Mouse (Mus musculus) stomach, postnatal 0 days (tissue): ENCODE measurements at regions not wholly inside any gene's neighbourhood (a gene's known extent, or its start where the extent isn't known, plus 50 kb on each side); places are given as distances from the start of the nearest gene placed in this dataset.
"Not testable (repeated sequence)": the region's sequence is repeated elsewhere in the genome, so short reads cannot be mapped to it uniquely, and the experiment has no call there.

Experiments
- ATAC-seq: fragments of 200-750 bp; cut with Nextera tagmentation; 2 replicates; pipeline ENCODE4 v1.8.0; 2017; ENCODE audit not compliant: low FRiP score, low TSS enrichment
- DNase-seq: peaks from one replicate; pipeline ENCODE4 v3.0.0-alpha.2; 2016; ENCODE audit warnings: low spot score
- H3K27ac ChIP-seq: fragments of 300-500 bp; sonication (generic); replicated peaks from 2 replicates; pipeline ENCODE4 v1.5.1; 2014; ENCODE audit warnings: mild to moderate bottlenecking, control low read depth
- H3K27me3 ChIP-seq: fragments of 300-500 bp; sonication (generic); 2 replicates; pipeline ENCODE4 v1.6.1; 2014; ENCODE audit warnings: low read length; ENCODE audit not compliant: control insufficient read depth, insufficient read depth
- H3K36me3 ChIP-seq: fragments of 300-500 bp; sonication (generic); 2 replicates; pipeline ENCODE4 v1.6.1; 2014; ENCODE audit warnings: low read length, mixed read lengths; ENCODE audit not compliant: control insufficient read depth, insufficient read depth
- H3K4me1 ChIP-seq: fragments of 300-500 bp; sonication (generic); replicated peaks from 2 replicates; pipeline ENCODE4 v1.6.1; 2014; ENCODE audit warnings: antibody characterized with exemption; ENCODE audit not compliant: control insufficient read depth, insufficient read depth
- H3K4me2 ChIP-seq: fragments of 300-500 bp; sonication (generic); replicated peaks from 2 replicates; pipeline ENCODE4 v1.6.1; 2014; ENCODE audit warnings: low read depth, mild to moderate bottlenecking, control low read depth, moderate library complexity
- H3K4me3 ChIP-seq: fragments of 300-500 bp; sonication (generic); 2 replicates; pipeline ENCODE4 v1.5.1; 2014; ENCODE audit warnings: low read depth, low read length, control low read depth
- H3K9ac ChIP-seq: fragments of 300-500 bp; sonication (generic); 2 replicates; pipeline ENCODE4 v1.6.1; 2014; ENCODE audit warnings: mild to moderate bottlenecking, low read length, control low read depth, mixed read lengths
- H3K9me3 ChIP-seq: fragments of 300-500 bp; sonication (generic); 2 replicates; pipeline ENCODE4 v1.6.1; 2016; ENCODE audit warnings: low read length; ENCODE audit not compliant: control insufficient read depth
- CTCF ChIP-seq: IDR thresholded peaks from 2 replicates; pipeline ENCODE4 v1.5.1; 2016; ENCODE audit warnings: antibody characterized with exemption, low read depth, mild to moderate bottlenecking, moderate library complexity
- EP300 ChIP-seq: optimal IDR thresholded peaks from 2 replicates; pipeline ENCODE3; 2016; ENCODE audit warnings: antibody characterized with exemption
- WGBS: fragments of 180-500 bp; shearing (Covaris S2); extraction: QIAGEN DNeasy Blood & Tissue Kit; methylation state at CpG from one replicate; pipeline ENCODE4 v1.1.7; 2014; 5-methylcytosine and 5-hydroxymethylcytosine counted together

DNA sequence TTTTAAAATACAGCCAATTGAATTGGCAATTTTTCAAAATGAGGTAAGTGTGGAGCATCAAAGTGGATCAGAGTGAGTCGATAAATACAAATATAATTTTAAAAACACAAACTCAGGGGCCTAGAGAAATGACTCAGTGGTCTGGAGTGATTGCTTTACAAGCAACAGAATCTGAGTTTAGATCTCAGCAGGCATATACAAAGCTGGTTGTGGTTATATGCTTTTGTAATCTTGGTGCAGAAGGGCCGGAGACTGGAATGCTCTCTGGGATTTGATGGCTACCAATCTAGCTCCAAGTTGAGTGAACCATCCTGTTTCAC lies 235.0 kb upstream of the Cdh8 start:
- H3K4me3 ChIP-seq = no peak overlapping the region
- no peak overlapping the region for H3K9ac ChIP-seq
- H3K9me3 ChIP-seq = no peaks in the 10 kb centered on the region
- H3K27me3 ChIP-seq = no peaks in the 10 kb centered on the region
- ATAC-seq = no peak
- no peaks in the 10 kb centered on the region for H3K4me1 ChIP-seq
- no peak overlapping the region for H3K4me2 ChIP-seq
- H3K27ac ChIP-seq = no peak overlapping the region
- 64% methylated on average over 2 of the region's 2 CpGs for WGBS
- DNase-seq = no peak
- TF ChIP-seq CTCF (no peak), EP300 (no peak)
- H3K36me3 ChIP-seq = no peaks in the 10 kb centered on the region

DNA sequence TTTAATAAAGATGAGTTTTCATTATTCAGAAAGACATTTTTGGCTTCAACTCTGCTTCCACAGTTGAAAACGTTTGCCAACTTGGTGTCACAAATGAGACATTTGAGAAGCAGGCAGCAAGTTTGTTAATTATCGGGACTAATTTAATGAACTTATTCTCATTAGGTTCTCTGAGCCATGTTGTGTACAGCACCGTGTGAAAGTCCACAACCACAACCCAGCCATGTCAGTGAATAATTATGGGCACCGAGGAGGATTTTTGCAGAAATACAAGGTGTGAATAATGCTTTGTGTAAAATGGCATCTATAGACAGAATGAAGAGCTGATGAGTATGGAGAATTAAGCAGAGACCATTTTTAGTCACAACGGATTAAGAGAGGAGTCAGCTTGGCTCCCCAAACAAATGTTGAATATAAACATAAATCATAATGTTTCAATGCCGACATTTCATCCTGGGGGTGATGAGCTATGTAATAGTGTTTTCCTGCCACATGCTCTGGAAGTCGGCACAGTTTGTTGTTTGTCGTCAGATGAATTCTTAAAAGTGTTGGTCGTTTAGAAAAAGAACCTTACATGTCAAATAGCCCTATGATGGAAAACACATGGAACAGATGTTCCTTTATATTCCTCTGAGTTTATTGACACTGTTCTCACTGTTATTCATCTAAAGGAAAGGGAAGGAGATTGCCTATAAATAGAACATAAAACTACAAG lies 234.5 kb upstream of the Cdh8 start:
- H3K27me3 ChIP-seq = no peaks in the 10 kb centered on the region
- H3K4me2 ChIP-seq = no peak overlapping the region
- H3K4me1 ChIP-seq = no peaks in the 10 kb centered on the region
- no peaks in the 10 kb centered on the region for H3K36me3 ChIP-seq
- no peak overlapping the region for H3K27ac ChIP-seq
- no peak overlapping the region for H3K4me3 ChIP-seq
- TF ChIP-seq EP300 (no peak), CTCF (no peak)
- DNase-seq (no peak), ATAC-seq (no peak)
- H3K9me3 ChIP-seq = no peaks in the 10 kb centered on the region
- H3K9ac ChIP-seq = no peak overlapping the region
- WGBS = 56% methylated on average over 9 of the region's 9 CpGs

DNA sequence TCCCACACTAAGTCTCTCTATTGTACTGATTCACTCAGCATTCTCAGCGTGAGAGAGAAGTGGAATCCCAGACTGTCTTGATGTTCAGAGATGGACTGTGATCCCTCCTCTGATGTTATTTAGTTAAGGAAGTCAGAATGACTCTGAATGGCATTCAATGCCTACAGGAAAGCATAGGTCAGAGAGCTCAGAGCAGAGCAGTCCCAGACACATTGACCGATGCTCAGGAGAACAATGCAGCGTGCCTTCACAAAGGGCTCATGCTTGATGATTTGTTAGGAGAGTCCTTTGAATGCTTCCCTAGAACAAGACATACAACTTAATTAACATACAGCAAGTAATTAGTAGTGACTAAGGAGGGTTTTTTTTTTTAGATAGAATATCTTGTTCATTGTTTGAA lies 224.3 kb upstream of the Cdh8 start:
- no peaks in the 10 kb centered on the region for H3K36me3 ChIP-seq
- 73% methylated on average over 3 of the region's 3 CpGs for WGBS

DNA sequence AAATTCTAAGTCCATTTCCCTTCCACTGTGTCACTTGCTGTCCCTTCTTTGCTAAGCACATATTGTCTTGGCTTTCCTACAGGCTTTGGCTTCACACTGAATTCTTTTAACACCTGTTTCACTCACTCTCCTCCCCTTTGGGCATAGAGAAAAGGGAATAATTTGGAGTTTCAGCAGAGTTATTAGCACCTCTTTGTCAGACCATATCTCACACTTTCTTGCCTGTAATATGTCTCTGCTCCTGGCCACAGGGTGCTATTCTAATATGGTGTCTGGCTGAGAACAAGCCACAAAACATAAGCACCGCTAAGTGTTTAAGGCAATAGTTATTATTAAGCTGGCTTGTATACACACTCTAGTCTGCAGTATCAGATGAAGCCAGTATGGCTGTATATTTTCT lies 214.7 kb upstream of the Cdh8 start:
- H3K4me2 ChIP-seq, H3K9ac ChIP-seq, H3K4me3 ChIP-seq, DNase-seq, H3K27me3 ChIP-seq, H3K27ac ChIP-seq, H3K36me3 ChIP-seq, H3K9me3 ChIP-seq, ATAC-seq, H3K4me1 ChIP-seq: not testable (repeated sequence)
- WGBS = 71% methylated on average over 1 of the region's 1 CpGs

More for the DNA sequence above, 224.3 kb upstream of the Cdh8 start:
- DNase-seq (no peak), ATAC-seq (no peak)
- Histone ChIP-seq H3K4me3 (no peak overlapping the region), H3K27ac (no peak overlapping the region), H3K27me3 (no peaks in the 10 kb centered on the region), H3K9ac (no peak overlapping the region), H3K4me2 (no peak overlapping the region), H3K4me1 (no peaks in the 10 kb centered on the region), H3K9me3 (no peaks in the 10 kb centered on the region)
- TF ChIP-seq CTCF (no peak), EP300 (no peak)

DNA sequence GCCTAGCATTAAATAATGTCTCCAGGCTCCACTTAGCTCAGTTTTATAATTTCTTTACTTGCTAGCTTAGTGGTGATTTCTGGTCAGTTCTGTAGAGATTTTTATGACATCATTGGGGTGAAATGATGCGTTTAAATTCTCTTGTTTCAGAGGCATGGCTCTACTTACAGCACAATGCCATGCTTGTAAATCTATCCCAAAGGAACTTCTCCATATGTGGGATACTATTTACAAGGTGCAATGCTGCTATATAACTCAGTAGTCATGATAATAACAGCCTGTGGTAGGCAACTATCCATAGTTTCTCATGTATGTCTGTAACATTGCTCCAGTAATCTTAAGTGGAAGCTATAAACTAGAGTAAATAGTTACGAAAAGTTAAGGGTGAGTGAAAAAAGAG lies 205.4 kb upstream of the Cdh8 start:
- no peak for TF ChIP-seq CTCF
- TF ChIP-seq EP300 = no peak
- Histone ChIP-seq H3K9me3 (no peaks in the 10 kb centered on the region), H3K4me1 (no peaks in the 10 kb centered on the region), H3K27ac (no peak overlapping the region), H3K27me3 (no peaks in the 10 kb centered on the region), H3K9ac (no peak overlapping the region), H3K36me3 (no peaks in the 10 kb centered on the region), H3K4me3 (no peak overlapping the region), H3K4me2 (no peak overlapping the region)
- ATAC-seq (no peak), DNase-seq (no peak)
- WGBS = 56% methylated on average over 2 of the region's 2 CpGs

DNA sequence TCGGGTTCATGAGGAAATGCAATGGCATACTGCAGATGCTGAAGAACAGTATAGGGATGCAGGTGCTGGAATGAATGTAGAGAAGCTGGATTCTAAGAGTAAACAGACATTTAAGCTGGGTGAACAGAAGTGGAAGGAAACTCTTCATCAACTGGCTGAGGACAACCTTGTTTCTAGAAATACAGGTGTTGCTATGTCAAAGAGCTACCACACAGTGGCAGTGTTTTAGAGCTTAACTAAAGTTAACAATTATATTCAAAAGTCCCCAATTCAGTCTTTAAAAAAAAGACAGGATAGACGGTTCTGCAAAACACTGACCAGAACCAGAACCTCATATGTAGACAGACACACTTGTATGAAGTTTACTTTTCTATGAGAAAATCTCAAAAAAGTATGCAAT lies 188.1 kb upstream of the Cdh8 start:
- DNase-seq, H3K9ac ChIP-seq, H3K4me2 ChIP-seq, H3K4me3 ChIP-seq, H3K27ac ChIP-seq, H3K36me3 ChIP-seq, ATAC-seq, H3K9me3 ChIP-seq, H3K27me3 ChIP-seq, H3K4me1 ChIP-seq: not testable (repeated sequence)
- WGBS = 42% methylated on average over 2 of the region's 2 CpGs
- peak; percentile 47; the same call in 1 of the 2 replicates for TF ChIP-seq CTCF
